Mouse (Mus musculus) left cerebral cortex, adult 11 months (tissue): ENCODE measurements around the gene Stip1.
"Not testable (repeated sequence)": the region's sequence is repeated elsewhere in the genome, so short reads cannot be mapped to it uniquely, and the experiment has no call there.

Source experiments
- DNase-seq: peaks from one replicate; pipeline ENCODE4 v3.0.0; 2022; ENCODE audit warnings: low spot score

Gene Stip1

GRCm38 (mm10) chr19:7014481-7015135 is 25.2 kb downstream of the Stip1 start:
- DNase-seq = no peak

GRCm38 (mm10) chr19:7013984-7014383 is 25.8 kb downstream of the Stip1 start:
- DNase-seq = no peak

GRCm38 (mm10) chr19:7012426-7012825 is 27.3 kb downstream of the Stip1 start:
- no peak for DNase-seq

GRCm38 (mm10) chr19:7006892-7007593 is 32.7 kb downstream of the Stip1 start:
- DNase-seq = no peak

GRCm38 (mm10) chr19:6999360-7000063 is 40.3 kb downstream of the Stip1 start:
- DNase-seq = no peak

GRCm38 (mm10) chr19:6997721-6998290 is 42.0 kb downstream of the Stip1 start:
- no peak for DNase-seq

GRCm38 (mm10) chr19:6996006-6996405 is 43.8 kb downstream of the Stip1 start, which contains the start of the genes Nudt22 and Trpt1:
TSS of gene Nudt22 (minus strand) at chr19:6996117.
TSS of gene Trpt1 (plus strand) at chr19:6996131.
- no peak for DNase-seq

- DNase-seq = no peak
Measured at GRCm38 (mm10) chr19:6995255-6995991, 44.3 kb downstream of the Stip1 start.

- no peak for DNase-seq
Measured at GRCm38 (mm10) chr19:6994489-6994888, 45.3 kb downstream of the Stip1 start.

- no peak for DNase-seq
Measured at GRCm38 (mm10) chr19:6994002-6994401, 45.8 kb downstream of the Stip1 start.

GRCm38 (mm10) chr19:6993011-6993770 is 46.6 kb downstream of the Stip1 start:
- DNase-seq = no peak

GRCm38 (mm10) chr19:6992011-6992858 is 47.5 kb downstream of the Stip1 start, which contains the start of gene Dnajc4:
TSS of gene Dnajc4 (minus strand) at chr19:6992572.
- peak; percentile 94 for DNase-seq

- DNase-seq = not testable (repeated sequence)
Measured at GRCm38 (mm10) chr19:6991166-6991565, 48.6 kb downstream of the Stip1 start.

- no peak for DNase-seq
Measured at GRCm38 (mm10) chr19:6990712-6991111, 49.1 kb downstream of the Stip1 start.

- DNase-seq = no peak
Measured at GRCm38 (mm10) chr19:6989251-6989650, 50.5 kb downstream of the Stip1 start.

- no peak for DNase-seq
Measured at GRCm38 (mm10) chr19:6987904-6988285, 51.9 kb downstream of the Stip1 start.

- no peak for DNase-seq
Measured at GRCm38 (mm10) chr19:6987061-6987903, 52.5 kb downstream of the Stip1 start, which contains the start of gene Vegfb. TSS of gene Vegfb (minus strand) at chr19:6987651.

GRCm38 (mm10) chr19:6985951-6986708 is 53.6 kb downstream of the Stip1 start:
- no peak for DNase-seq
